Mouse (Mus musculus): ENCODE results near the gene Atp2b4. TPM values are rescaled to one million over a fixed set of nuclear protein-coding genes. Genes with fewer than 3 reads are reported as not detected.

The Atp2b4 gene
- polyA plus RNA-seq, 1 experiment from 2014 or later, result 5.8 TPM

Small RNA genes lying within 50 kb of the gene (microRNA-seq; reads per million reads assigned to microRNA genes)
- gene Mir6903, result not detected

Other genes with a start within 250 kb of the Atp2b4 start
- gene Snrpe, start 190.8 kb downstream of the Atp2b4 start, polyA plus RNA-seq (2014; fragmentation: Nextera tagmentation; extraction: Ambion mirVana), result 911 and 951 TPM in 2 replicates
- gene Zbed6, start 140.2 kb downstream of the Atp2b4 start, polyA plus RNA-seq (2014; fragmentation: Nextera tagmentation; extraction: Ambion mirVana), result not detected in 2 replicates
- 9.3 and 9.8 TPM in 2 replicates for gene Gm38394, start 139.7 kb downstream of the Atp2b4 start, polyA plus RNA-seq (2014; fragmentation: Nextera tagmentation; extraction: Ambion mirVana)
- gene Lax1, start 110.9 kb downstream of the Atp2b4 start, polyA plus RNA-seq (2014; fragmentation: Nextera tagmentation; extraction: Ambion mirVana), result 1.1 TPM in 2 replicates
- gene Optc, start 107.0 kb upstream of the Atp2b4 start, polyA plus RNA-seq (2014; fragmentation: Nextera tagmentation; extraction: Ambion mirVana), result 0.27 and 0.74 TPM in 2 replicates
- gene Prelp, start 120.4 kb upstream of the Atp2b4 start, polyA plus RNA-seq (2014; fragmentation: Nextera tagmentation; extraction: Ambion mirVana), result 1.5 TPM in 2 replicates
- 2.9 and 4.5 TPM in 2 replicates for gene Fmod, start 236.2 kb upstream of the Atp2b4 start, polyA plus RNA-seq (2014; fragmentation: Nextera tagmentation; extraction: Ambion mirVana)

Data from limb, embryonic 11.5 days (tissue).